Mouse (Mus musculus) adrenal gland, postnatal 14 days (tissue): ENCODE measurements around the gene Nop58. TPM values are rescaled to one million over a fixed set of nuclear protein-coding genes. Genes with fewer than 3 reads are reported as not detected.

ENCODE experiments used
- total RNA-seq: library from RNA; stranded (reverse); gene quantifications from 2 replicates; pipeline ENCODE4 v1.2.3, GENCODE M21; 2021

Nop58 gene
- total RNA-seq, 1 experiment from 2014 or later, result 136 TPM

Other genes starting within 250 kb of the Nop58 start
- 13.7 and 13.9 TPM in 2 replicates for gene Fzd7, start 202.5 kb upstream of the Nop58 start, total RNA-seq
- gene Gm973, start 168.7 kb upstream of the Nop58 start, total RNA-seq, result 4.7 and 5.5 TPM in 2 replicates
- 119 and 131 TPM in 2 replicates for gene Sumo1, start 14.1 kb upstream of the Nop58 start, total RNA-seq
- 62.0 and 64.6 TPM in 2 replicates for gene Bmpr2, start 78.4 kb downstream of the Nop58 start, total RNA-seq
- gene Fam117b, start 228.0 kb downstream of the Nop58 start, total RNA-seq, result 36.9 and 43.3 TPM in 2 replicates